Mouse (Mus musculus) spleen, adult 18-20 months (tissue): ENCODE data around the gene Ascl4.

Experiments used
- DNase-seq, 2 experiments: peaks; one replicate each; pipeline ENCODE4 v3.0.0; 2022; ENCODE audit warnings: mixed read lengths in 2 of 2

Gene Ascl4

GRCm38 (mm10) chr10:85969894-85970620 lies 42.6 kb downstream of the Ascl4 start:
- DNase-seq: no peak

- no peak for DNase-seq
Observed at GRCm38 (mm10) chr10:85971826-85972225, 44.3 kb downstream of the Ascl4 start.

GRCm38 (mm10) chr10:85972915-85973314 lies 45.4 kb downstream of the Ascl4 start:
- no peak for DNase-seq

GRCm38 (mm10) chr10:85989412-85990115 lies 62.1 kb downstream of the Ascl4 start:
- DNase-seq: no peak

GRCm38 (mm10) chr10:85992412-85992811 lies 64.9 kb downstream of the Ascl4 start:
- DNase-seq: no peak

GRCm38 (mm10) chr10:85993836-85994235 lies 66.4 kb downstream of the Ascl4 start:
- DNase-seq: no peak

- DNase-seq: no peak
Observed at GRCm38 (mm10) chr10:85994543-85995104, 67.1 kb downstream of the Ascl4 start.
